8 mouse cellular contexts compared by ENCODE assay signal in the genomic region with DNA sequence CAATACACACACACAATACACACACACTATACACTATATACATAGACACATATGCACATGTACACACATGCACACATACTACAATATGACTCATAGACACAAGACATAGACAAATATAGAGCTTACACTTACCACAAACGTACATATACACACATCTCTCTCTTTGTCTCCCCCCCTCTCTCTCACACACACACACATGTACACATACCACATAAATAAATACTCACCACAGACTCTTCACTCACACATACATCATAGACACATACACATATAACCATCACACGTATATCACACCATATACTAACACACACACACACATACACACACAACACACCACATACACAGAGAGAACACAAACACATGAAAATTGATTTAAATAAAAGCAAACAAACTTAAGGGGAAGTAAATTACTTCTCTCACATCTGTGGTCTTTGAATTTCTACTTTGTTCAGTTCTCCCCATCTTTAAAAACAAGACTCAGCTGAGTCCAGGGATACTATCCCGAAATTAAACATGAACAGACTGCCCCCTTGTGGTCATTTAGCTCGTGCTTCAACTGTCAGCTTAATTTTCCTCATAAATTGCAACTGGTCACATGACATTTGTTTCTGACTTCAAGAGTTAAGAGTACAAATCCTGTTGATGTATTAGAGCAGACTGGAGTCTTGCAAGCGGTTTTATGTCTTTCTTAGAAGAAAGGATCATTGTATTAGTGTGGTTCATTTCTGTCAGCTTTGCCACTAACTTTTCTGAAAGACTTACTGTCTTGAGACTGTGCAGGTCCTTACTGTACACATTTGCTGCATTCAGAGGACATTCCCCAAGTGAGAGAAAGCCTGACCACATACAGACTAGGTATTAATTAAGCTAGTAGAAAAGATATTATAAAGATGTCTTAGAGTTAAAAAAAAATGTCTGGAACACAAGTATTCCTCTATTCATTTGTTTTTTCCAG. TPM values are rescaled to one million over a fixed set of nuclear protein-coding genes. Genes with fewer than 3 reads are reported as not detected.
DNase-seq lines count a peak whose midpoint lies in the region; ATAC-seq and TF ChIP-seq lines count a peak whose summit lies in the region.

No protein-coding gene starts in this region.

- no peak overlapping the region for H3K9ac ChIP-seq in heart, embryonic 11.5 days (ENCODE audit: low read depth, low read length)
- H3K9ac ChIP-seq in midbrain, embryonic 13.5 days (replicated peaks) = no peak overlapping the region
- no peak overlapping the region for H3K9ac ChIP-seq in stomach, postnatal 0 days (ENCODE audit: low read length)

- no peak for TF ChIP-seq EP300 in stomach, postnatal 0 days (optimal IDR thresholded peaks at IDR 0.05)

- 34% methylated on average over 5 of the region's 5 CpGs for WGBS in heart, embryonic 11.5 days (ENCODE audit: insufficient replicate concordance)
- 35% methylated on average over 5 of the region's 5 CpGs for WGBS in kidney, adult 2 months
- 36% methylated on average over 5 of the region's 5 CpGs for WGBS in midbrain, embryonic 13.5 days
- 32% methylated on average over 5 of the region's 5 CpGs for WGBS in stomach, postnatal 0 days

- DNase-seq in heart, adult 11 months = peak; percentile 83
- DNase-seq in embryo, embryonic 11.5 days (ENCODE audit: low read depth, low spot score) = peak; percentile 71
- DNase-seq in gastrocnemius, postnatal 4 days (ENCODE audit: low spot score in 2 of 2) = peak; percentile 30 to 70
- peak; percentile 84 for DNase-seq in kidney, adult 2 months
- peak; percentile 8 to 30 for DNase-seq in left cerebral cortex, postnatal 36 days (ENCODE audit: low spot score in 2 of 2)
- DNase-seq in stomach, postnatal 0 days (ENCODE audit: low spot score) = peak; percentile 60

- no peak for TF ChIP-seq POLR2A in kidney, adult 2 months (IDR thresholded peaks at IDR 0.05; ENCODE audit: low read depth, low read length)

- H3K4me3 ChIP-seq in heart, embryonic 11.5 days (ENCODE audit: low read depth, low read length) = no peak overlapping the region
- H3K4me3 ChIP-seq in kidney, adult 2 months (ENCODE audit: insufficient read depth, low read depth, low read length) = no peak overlapping the region
- no peak overlapping the region for H3K4me3 ChIP-seq in midbrain, embryonic 13.5 days (replicated peaks)
- H3K4me3 ChIP-seq in stomach, postnatal 0 days (ENCODE audit: low read depth, low read length) = no peak overlapping the region

- intact Hi-C loops in left cerebral cortex, postnatal 36 days (cut with DNase I) = loop anchor here (1.0 to 5.0 kb wide), 2 partner anchors 336 to 663 kb away; no protein-coding TSS in a partner anchor

- no peaks in the 10 kb centered on the region for H3K36me3 ChIP-seq in heart, embryonic 11.5 days (ENCODE audit: control insufficient read depth, insufficient read depth, low read length)
- no peaks in the 10 kb centered on the region for H3K36me3 ChIP-seq in kidney, adult 2 months (ENCODE audit: control insufficient read depth, insufficient read depth, low read length)
- H3K36me3 ChIP-seq in midbrain, embryonic 13.5 days = no peaks in the 10 kb centered on the region
- no peaks in the 10 kb centered on the region for H3K36me3 ChIP-seq in stomach, postnatal 0 days (ENCODE audit: control insufficient read depth, insufficient read depth, low read length)

- no peaks in the 10 kb centered on the region for H3K27me3 ChIP-seq in heart, embryonic 11.5 days (ENCODE audit: control insufficient read depth, insufficient read depth, low read length)
- no peaks in the 10 kb centered on the region for H3K27me3 ChIP-seq in kidney, adult 2 months (replicated peaks; ENCODE audit: control insufficient read depth, insufficient read depth, low read length)
- H3K27me3 ChIP-seq in midbrain, embryonic 13.5 days = no peaks in the 10 kb centered on the region
- H3K27me3 ChIP-seq in stomach, postnatal 0 days (ENCODE audit: control insufficient read depth, insufficient read depth, low read length) = no peaks in the 10 kb centered on the region

- no peaks in the 10 kb centered on the region for H3K4me1 ChIP-seq in heart, embryonic 11.5 days (ENCODE audit: control insufficient read depth, insufficient read depth, low read length)
- no peaks in the 10 kb centered on the region for H3K4me1 ChIP-seq in kidney, adult 2 months (ENCODE audit: control insufficient read depth, insufficient read depth, low read length)
- H3K4me1 ChIP-seq in midbrain, embryonic 13.5 days (replicated peaks) = no peaks in the 10 kb centered on the region
- H3K4me1 ChIP-seq in stomach, postnatal 0 days (replicated peaks; ENCODE audit: control insufficient read depth, insufficient read depth) = no peaks in the 10 kb centered on the region

- no peak overlapping the region for H3K27ac ChIP-seq in heart, embryonic 11.5 days (ENCODE audit: low read depth, low read length)
- H3K27ac ChIP-seq in kidney, adult 2 months (ENCODE audit: insufficient read depth, low read depth, low read length) = no peak overlapping the region
- H3K27ac ChIP-seq in midbrain, embryonic 13.5 days = no peak overlapping the region
- H3K27ac ChIP-seq in stomach, postnatal 0 days (replicated peaks) = no peak overlapping the region

- H3K4me2 ChIP-seq in heart, embryonic 11.5 days = no peak overlapping the region
- H3K4me2 ChIP-seq in midbrain, embryonic 13.5 days (replicated peaks) = no peak overlapping the region
- H3K4me2 ChIP-seq in stomach, postnatal 0 days (replicated peaks; ENCODE audit: low read depth) = no peak overlapping the region

- ATAC-seq in heart, embryonic 11.5 days (replicated peaks; ENCODE audit: insufficient number of reproducible peaks, low FRiP score, low TSS enrichment) = no peak
- peak; percentile 89 for ATAC-seq in midbrain, embryonic 13.5 days
- ATAC-seq in stomach, postnatal 0 days (ENCODE audit: low FRiP score, low TSS enrichment) = peak; percentile 66; the same call in 1 of the 2 replicates

- H3K9me3 ChIP-seq in heart, embryonic 11.5 days (replicated peaks; ENCODE audit: control insufficient read depth, low read length) = no peaks in the 10 kb centered on the region
- H3K9me3 ChIP-seq in midbrain, embryonic 13.5 days = no peaks in the 10 kb centered on the region
- H3K9me3 ChIP-seq in stomach, postnatal 0 days (ENCODE audit: control insufficient read depth, low read length) = no peaks in the 10 kb centered on the region

- peak; percentile 24; the same call in 1 of the 2 replicates for TF ChIP-seq CTCF in kidney, adult 2 months (conservative IDR thresholded peaks at IDR 0.05; ENCODE audit: insufficient read depth, insufficient read length, low read depth, low read length)
- TF ChIP-seq CTCF in stomach, postnatal 0 days (IDR thresholded peaks at IDR 0.05; ENCODE audit: low read depth) = peak; percentile 94

RNA-seq across cellular contexts. Expression of a gene that starts 32.1 kb away (rescaled TPM):
- not detected in 2 replicates for polyA plus RNA-seq in heart, embryonic 11.5 days (2014; fragmentation: Nextera tagmentation; extraction: Ambion mirVana)
- total RNA-seq in gastrocnemius, postnatal 4 days (2021) = not detected
- polyA plus RNA-seq in kidney, adult 2 months (2012; rRNA removed) = 209 and 239 TPM in 2 replicates
- not detected for total RNA-seq in left cerebral cortex, postnatal 36 days (2021)
- not detected in 2 replicates for polyA plus RNA-seq in midbrain, embryonic 13.5 days (2015; fragmentation: Nextera tagmentation; extraction: Ambion mirVana)
- polyA plus RNA-seq in stomach, postnatal 0 days (2015; fragmentation: Nextera tagmentation; extraction: Ambion mirVana) = not detected in 2 replicates

Comparison
In these comparisons a context has a peak if more than half of its experiments do, and no peak if none do; other contexts are left out.
1. DNase-seq: peak in every context shown above with its lines; median percentile 84 in kidney, adult 2 months; 83 in heart, adult 11 months; 71 in embryo, embryonic 11.5 days; 60 in stomach, postnatal 0 days; 50 in gastrocnemius, postnatal 4 days; 19 in left cerebral cortex, postnatal 36 days.
2. RNA of a gene that starts 32.1 kb away (polyA plus RNA-seq): 209 to 239 TPM in kidney, adult 2 months; not detected in heart, embryonic 11.5 days, not detected in midbrain, embryonic 13.5 days and not detected in stomach, postnatal 0 days; every median in the first group is over 100 times any median in the second.